Mouse (Mus musculus) erythroblast, embryonic 14.5 days (primary cell): ENCODE measurements around the gene Alg6.

Source experiments
- GATA1 ChIP-seq: IDR thresholded peaks from 2 replicates; pipeline ENCODE4 v1.6.1; 2012; ENCODE audit warnings: low read length, inconsistent platforms, mixed read lengths
- TAL1 ChIP-seq: IDR thresholded peaks from 3 replicates; pipeline ENCODE4 v1.6.1; 2012; ENCODE audit warnings: low read length, inconsistent platforms, mixed read lengths

GRCm38 (mm10) chr4:99766303-99766702, 50.8 kb downstream of the Alg6 start:
- TF ChIP-seq GATA1 (no peak), TAL1 (no peak)
